25 mouse cellular contexts compared by ENCODE assay signal in genomic region chr3:130991971-130992370, GRCm38 (mm10).
DNase-seq lines count a peak whose midpoint lies in the region; TF ChIP-seq lines count a peak whose summit lies in the region.
"Had no signal": no experiment of that assay in that cellular context is flagged by ENCODE, and none has a peak within 500 bp of the region (broad histone marks: within the 10 kb centered on the region; RNA-seq: fewer than 3 reads in every experiment).

No protein-coding gene starts in this region.

- TF ChIP-seq CTCF in layer of hippocampus, adult 2 months (conservative IDR thresholded peaks at IDR 0.05), result no peak

- no peak overlapping the region for H3K27ac ChIP-seq in layer of hippocampus, adult 2 months
- H3K27ac ChIP-seq: embryonic facial prominence, embryonic 15.5 days; gastrocnemius, adult 2 months; heart, embryonic 15.5 days; hindbrain, embryonic 14.5 days; hindbrain, postnatal 0 days had no signal

- H3K4me3 ChIP-seq in layer of hippocampus, adult 2 months, result no peak overlapping the region
- H3K4me3 ChIP-seq: embryonic facial prominence, embryonic 15.5 days; gastrocnemius, adult 2 months; heart, embryonic 12.5 days; heart, embryonic 15.5 days had no signal

- DNase-seq in cerebellum, postnatal 14 days, result peak; percentile 26 to 45
- DNase-seq in cerebellum, adult 9-11 months, result no peak
- peak; percentile 27 for DNase-seq in left cerebral cortex, postnatal 4 days
- DNase-seq in left cerebral cortex, adult 9 months (ENCODE audit: low spot score in 2 of 2), result no peak
- peak; percentile 27 for DNase-seq in Muller cell, postnatal 12 days (ENCODE audit: inconsistent ontology term)
- peak; percentile 19 for DNase-seq in retina, postnatal 1 day
- no peak for DNase-seq in layer of hippocampus, adult 2 months (ENCODE audit: low spot score in 2 of 2)
- DNase-seq: adrenal gland, adult 2 months; adrenal gland, postnatal 14 days; B cell, adult 2 months; cerebellum, adult 11 months; cerebellum, adult 2 months; cerebellum, postnatal 36 days; embryo, embryonic 11 days; forebrain, postnatal 0 days; gastrocnemius, adult 2 months; gastrocnemius, postnatal 14 days; heart, adult 18-20 months; heart, postnatal 10 days; heart, postnatal 36 days had no signal

- intact Hi-C loops in left cerebral cortex, postnatal 4 days (cut with DNase I), result loop anchor here (10.0 kb wide), 1 partner anchor 93 kb away; no protein-coding TSS in a partner anchor

Comparison
In these comparisons a context has a peak if more than half of its experiments do, and no peak if none do; other contexts are left out.
1. DNase-seq: peak in cerebellum, postnatal 14 days (2 of 2), left cerebral cortex, postnatal 4 days (single experiment), Muller cell, postnatal 12 days (single experiment) and retina, postnatal 1 day (single experiment); none in cerebellum, adult 9-11 months (single experiment), left cerebral cortex, adult 9 months (0 of 2) and layer of hippocampus, adult 2 months (0 of 2).